Mouse (Mus musculus): Measurements from ENCODE around the gene Mogat1.
"Not testable (repeated sequence)": the region's sequence is repeated elsewhere in the genome, so short reads cannot be mapped to it uniquely, and the experiment has no call there.

DNA sequence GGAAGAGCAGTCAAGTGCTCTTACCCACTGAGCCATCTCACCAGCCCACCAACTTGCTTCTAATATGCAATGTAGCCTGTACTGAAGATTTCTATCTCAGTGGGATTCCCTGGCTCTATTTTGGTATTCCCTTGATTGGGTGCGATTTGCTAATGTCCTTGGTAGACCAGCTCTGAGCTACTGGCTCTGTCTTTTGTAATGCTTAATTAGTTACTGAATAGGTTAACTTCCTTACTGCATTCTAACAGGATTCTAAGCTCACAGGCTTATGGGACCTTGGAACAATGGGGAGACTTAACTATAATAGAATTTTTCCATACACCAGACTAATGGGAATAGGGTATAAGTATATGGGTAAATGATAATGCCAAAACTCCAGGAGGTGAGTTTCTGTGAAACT is 32.8 kb downstream of the Mogat1 start:
- not testable (repeated sequence) for TF ChIP-seq EP300, CTCF (IDR thresholded peaks at IDR 0.05)

All from lung, postnatal 0 days (tissue).